Comparison of ENCODE assay signal across 9 mouse cellular contexts in the genomic region with DNA sequence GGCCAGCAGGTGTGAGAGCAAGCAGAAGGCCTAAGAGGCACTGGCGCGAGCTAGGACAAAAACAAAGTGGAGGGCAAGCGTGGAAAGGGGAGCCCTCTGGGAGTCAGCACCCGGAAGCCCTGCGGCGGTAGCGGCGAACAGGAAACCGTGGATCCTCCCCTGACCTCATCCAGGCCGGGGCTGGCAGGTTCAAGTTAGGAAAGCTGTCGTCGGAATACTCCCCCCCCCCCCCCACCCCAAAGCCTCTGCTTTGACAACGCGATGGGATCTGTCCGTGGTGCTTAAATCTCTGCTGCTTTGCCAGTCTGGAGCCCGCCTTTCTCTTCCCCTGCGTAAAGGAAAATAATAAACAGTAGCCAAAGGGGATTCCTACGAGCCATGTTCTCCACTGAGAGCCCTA. TPM values are rescaled to one million over a fixed set of nuclear protein-coding genes. Genes with fewer than 3 reads are reported as not detected.
DNase-seq lines count a peak whose midpoint lies in the region; ATAC-seq and TF ChIP-seq lines count a peak whose summit lies in the region.
"Had no signal": no experiment of that assay in that cellular context is flagged by ENCODE, and none has a peak within 500 bp of the region (broad histone marks: within the 10 kb centered on the region; RNA-seq: fewer than 3 reads in every experiment).

No protein-coding gene starts in this region.

- H3K4me3 ChIP-seq in left cerebral cortex, adult 2 months = no peak overlapping the region
- H3K4me3 ChIP-seq in lung, embryonic 16.5 days (ENCODE audit: low read length) = peak overlapping the region; percentile 12; the same call in 1 of the 2 replicates
- no peak overlapping the region for H3K4me3 ChIP-seq in stomach, postnatal 0 days (ENCODE audit: low read depth, low read length)

- 0 out of 2 replicates have a peak overlapping the region, but pooled peaks have one; percentile 22 for H3K4me2 ChIP-seq in lung, embryonic 16.5 days (ENCODE audit: low read depth, low read length)
- no peak overlapping the region for H3K4me2 ChIP-seq in stomach, postnatal 0 days (replicated peaks; ENCODE audit: low read depth)

- H3K36me3 ChIP-seq in lung, embryonic 16.5 days (ENCODE audit: control insufficient read depth, insufficient read depth, low read length) = no peaks in the 10 kb centered on the region
- no peaks in the 10 kb centered on the region for H3K36me3 ChIP-seq in stomach, postnatal 0 days (ENCODE audit: control insufficient read depth, insufficient read depth, low read length)

- H3K9ac ChIP-seq in lung, embryonic 16.5 days (ENCODE audit: low read length) = no peak overlapping the region
- no peak overlapping the region for H3K9ac ChIP-seq in stomach, postnatal 0 days (ENCODE audit: low read length)

- no peak overlapping the region for H3K27ac ChIP-seq in left cerebral cortex, adult 2 months
- no peak overlapping the region for H3K27ac ChIP-seq in lung, embryonic 16.5 days (ENCODE audit: low read length)
- H3K27ac ChIP-seq in stomach, postnatal 0 days (replicated peaks) = no peak overlapping the region

- no peak for TF ChIP-seq CTCF in left cerebral cortex, adult 2 months (IDR thresholded peaks at IDR 0.05)
- no peak for TF ChIP-seq CTCF in stomach, postnatal 0 days (IDR thresholded peaks at IDR 0.05; ENCODE audit: low read depth)

- 2% methylated on average over 18 of the region's 18 CpGs for WGBS in lung, embryonic 16.5 days
- WGBS in stomach, postnatal 0 days = 0% methylated on average over 18 of the region's 18 CpGs

- peaks cover 66% of the 10 kb centered on the region for H3K27me3 ChIP-seq in lung, embryonic 16.5 days (ENCODE audit: control insufficient read depth, insufficient read depth, low read depth, low read length)
- peaks cover 7% of the 10 kb centered on the region; the same call in 1 of the 2 replicates for H3K27me3 ChIP-seq in stomach, postnatal 0 days (ENCODE audit: control insufficient read depth, insufficient read depth, low read length)

- intact Hi-C loops in left cerebral cortex, postnatal 4 days (cut with DNase I) = no loop called here
- intact Hi-C loops in left cerebral cortex, adult 2 months (cut with DNase I) = no loop called here

- no peak for TF ChIP-seq EP300 in stomach, postnatal 0 days (optimal IDR thresholded peaks at IDR 0.05)

- H3K9me3 ChIP-seq in lung, embryonic 16.5 days (ENCODE audit: control insufficient read depth, low read length) = no peaks in the 10 kb centered on the region
- no peaks in the 10 kb centered on the region for H3K9me3 ChIP-seq in stomach, postnatal 0 days (ENCODE audit: control insufficient read depth, low read length)

- H3K4me1 ChIP-seq in lung, embryonic 16.5 days (replicated peaks; ENCODE audit: control insufficient read depth, insufficient read depth, low read length) = peaks cover 9% of the 10 kb centered on the region; the same call in 1 of the 2 replicates
- H3K4me1 ChIP-seq in stomach, postnatal 0 days (replicated peaks; ENCODE audit: control insufficient read depth, insufficient read depth) = no peaks in the 10 kb centered on the region

- peak; percentile 11 for DNase-seq in left cerebral cortex, postnatal 4 days
- DNase-seq in left cerebral cortex, adult 2 months (ENCODE audit: extremely low spot score in 1 of 2, low spot score in 2 of 2) = no peak
- DNase-seq in embryo, embryonic 10.5 days (ENCODE audit: low spot score) = peak; percentile 85
- DNase-seq in heart, postnatal 4 days = peak; percentile 74
- DNase-seq in stomach, postnatal 0 days (ENCODE audit: low spot score) = peak; percentile 59

- ATAC-seq in lung, embryonic 16.5 days (ENCODE audit: low read depth) = no peak
- no peak for ATAC-seq in stomach, postnatal 0 days (ENCODE audit: low FRiP score, low TSS enrichment)
- no peak for ATAC-seq in megakaryocyte, adult 5-6 weeks (ENCODE audit: poor library complexity, severe bottlenecking)
- no peak for ATAC-seq in megakaryocyte-erythroid progenitor cell, adult 5-6 weeks (replicated peaks; ENCODE audit: low FRiP score, low TSS enrichment, poor library complexity, severe bottlenecking)

RNA-seq across cellular contexts. Expression of gene Pou4f2, which starts 1.7 kb away (rescaled TPM):
- total RNA-seq in left cerebral cortex, postnatal 4 days (2021) = under 1 TPM in 1 of 2 experiments, not detected in 1; 0.12 TPM
- not detected for total RNA-seq in left cerebral cortex, adult 2 months (2021)
- total RNA-seq in heart, postnatal 4 days (2021) = not detected
- polyA plus RNA-seq in lung, embryonic 16.5 days (2015; fragmentation: Nextera tagmentation; extraction: Ambion mirVana) = not detected in 2 replicates
- not detected in 2 replicates for polyA plus RNA-seq in stomach, postnatal 0 days (2015; fragmentation: Nextera tagmentation; extraction: Ambion mirVana)
- total RNA-seq in megakaryocyte, adult 5-6 weeks (2015) = not detected in 2 replicates
- total RNA-seq in megakaryocyte, adult 5-6 weeks (2017) = not detected in 2 replicates
- not detected in 2 replicates for total RNA-seq in megakaryocyte-erythroid progenitor cell, adult 5-6 weeks (2014; fragmentation: Nextera tagmentation)
- not detected in 2 replicates for total RNA-seq in megakaryocyte-erythroid progenitor cell, adult 5-6 weeks (2017)
- total RNA-seq: liver, adult 2 months had no signal
- polyA plus RNA-seq: liver, adult 2 months had no signal

Comparison
In these comparisons a context has a peak if more than half of its experiments do, and no peak if none do; other contexts are left out.
1. DNase-seq: peak in left cerebral cortex, postnatal 4 days (single experiment), embryo, embryonic 10.5 days (single experiment), heart, postnatal 4 days (single experiment) and stomach, postnatal 0 days (single experiment); none in left cerebral cortex, adult 2 months (0 of 2).